Mouse (Mus musculus): ENCODE data around the gene Sec14l4. TPM values are rescaled to one million over a fixed set of nuclear protein-coding genes. Genes with fewer than 3 reads are reported as not detected.

Sec14l4 gene
- total RNA-seq, 2 experiments from 2014 or later: 0.17 to 0.34 TPM

DNA sequence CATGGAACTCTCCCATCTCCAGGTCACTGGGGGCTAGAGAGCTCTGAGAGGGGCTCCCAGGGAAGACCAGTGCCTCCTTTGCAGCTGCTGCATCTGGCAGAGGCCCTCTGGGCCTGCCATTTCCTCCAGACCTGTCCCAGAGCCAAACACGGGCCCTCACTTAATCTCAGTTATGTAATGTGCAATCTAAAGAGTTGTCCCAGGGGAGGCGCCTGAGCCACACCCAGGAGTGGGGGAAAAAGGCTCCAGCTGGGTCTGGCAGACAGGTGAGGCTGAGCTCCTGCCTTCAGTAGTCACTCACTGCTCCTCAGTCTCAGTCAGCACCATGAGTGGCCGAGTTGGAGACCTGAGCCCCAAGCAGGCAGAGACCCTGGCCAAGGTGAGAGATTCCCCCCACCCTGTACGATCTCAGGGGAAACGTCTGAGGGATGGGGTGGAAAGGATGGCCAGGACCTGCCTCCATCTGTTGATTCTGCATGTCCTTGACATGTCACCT is 33.4 kb downstream of the Sec14l4 start, which contains the start of gene Sec14l3:
TSS of gene Sec14l3 (plus strand) at position 215 of the 496 bp plus-strand sequence.
- no peak for DNase-seq (ENCODE audit: low spot score)
- intact Hi-C loops (cut with DNase I): no loop called here

DNA sequence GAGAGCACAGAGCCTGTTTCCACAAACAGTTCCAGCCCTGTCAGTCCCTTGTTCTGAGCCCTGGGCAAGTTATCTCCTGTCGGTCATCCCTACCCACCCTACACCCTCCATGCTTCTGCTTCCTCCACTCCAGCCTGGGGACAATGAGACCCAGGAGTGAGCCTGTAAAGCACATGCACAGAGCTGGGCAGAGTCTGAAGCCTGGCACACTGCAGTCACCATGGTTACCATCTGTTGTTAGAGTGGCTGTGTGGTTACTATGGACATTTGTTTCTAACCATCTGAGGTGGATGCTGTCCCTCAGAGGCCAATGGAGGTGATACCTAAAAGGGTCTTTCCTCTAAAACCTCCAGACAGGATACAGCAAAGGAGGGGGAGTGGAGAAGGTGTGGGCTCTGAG is 38.4 kb downstream of the Sec14l4 start:
- DNase-seq (ENCODE audit: low spot score): no peak
- intact Hi-C loops (cut with DNase I): no loop called here

DNA sequence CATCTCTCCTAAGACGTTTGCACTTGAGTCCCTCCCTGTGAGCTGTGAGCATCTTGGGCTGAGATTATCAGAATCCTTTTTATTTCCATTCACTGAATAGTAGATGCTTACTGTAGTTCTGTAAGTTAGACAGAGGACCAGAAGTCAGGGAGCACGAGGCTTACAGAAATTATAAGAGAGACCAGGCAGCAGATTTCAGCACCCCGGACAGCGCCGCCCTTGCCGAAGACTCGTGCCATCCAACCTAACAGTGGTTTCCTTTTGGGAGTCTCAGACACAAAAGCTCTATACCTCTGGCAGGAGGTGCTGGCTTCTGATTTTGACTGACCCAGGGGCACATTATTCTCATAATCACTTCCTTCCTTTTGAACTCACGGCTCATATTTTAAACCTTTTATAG is 45.4 kb downstream of the Sec14l4 start:
- intact Hi-C loops (cut with DNase I): no loop called here
- no peak for DNase-seq (ENCODE audit: low spot score)

DNA sequence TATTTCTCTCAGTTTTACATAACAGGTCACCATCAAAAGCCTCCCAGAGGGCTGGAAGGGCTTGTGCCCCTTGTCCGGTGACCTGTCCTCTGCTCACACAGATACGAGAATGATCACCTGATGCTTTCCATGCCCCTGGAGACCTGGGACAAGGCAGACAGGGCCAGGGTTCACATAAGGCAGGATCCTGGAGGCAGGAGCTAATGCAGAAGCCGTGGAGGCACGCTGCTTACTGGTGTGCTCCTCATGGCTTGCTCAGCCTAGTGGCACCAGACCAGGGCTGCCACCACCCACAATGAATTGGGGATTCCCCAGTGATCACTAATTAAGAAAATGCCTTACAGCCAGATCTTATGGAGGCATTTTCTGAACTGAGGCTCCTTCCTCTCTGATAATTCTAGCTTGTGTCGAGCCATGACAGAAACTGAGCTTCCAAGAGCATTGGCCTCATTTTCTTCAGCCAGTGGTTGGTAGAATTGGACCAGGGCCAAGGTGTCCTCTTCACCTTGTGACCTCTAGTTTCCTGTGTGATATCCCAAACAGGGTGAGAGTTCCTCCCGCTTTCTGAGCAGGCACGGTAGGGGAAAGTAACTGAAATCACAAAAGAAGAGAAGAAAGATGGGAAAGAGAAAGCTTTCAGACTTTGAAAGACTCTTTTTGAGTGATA is 47.1 kb downstream of the Sec14l4 start:
- intact Hi-C loops (cut with DNase I): no loop called here

DNA sequence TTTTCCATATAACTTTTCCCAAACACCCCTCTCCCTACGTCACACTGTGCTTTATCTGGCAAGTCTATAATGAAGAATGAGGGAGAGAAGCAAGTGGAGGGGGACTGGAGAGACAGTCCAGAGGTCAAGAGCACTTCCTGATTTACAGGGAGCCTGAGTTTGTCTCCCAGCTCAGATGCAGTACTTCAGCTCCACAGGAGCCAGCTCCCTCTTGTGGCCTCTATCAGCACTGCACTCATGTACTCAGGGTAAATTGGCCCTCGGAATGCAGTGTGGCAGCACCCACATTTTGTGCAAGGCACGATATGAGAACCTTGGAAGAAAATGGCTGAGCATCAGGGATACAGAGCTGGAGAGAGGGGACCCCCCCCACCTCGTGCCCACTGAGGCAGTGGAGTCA is 49.0 kb downstream of the Sec14l4 start:
- DNase-seq (ENCODE audit: low spot score): no peak
- intact Hi-C loops (cut with DNase I): no loop called here

More for the DNA sequence above, 47.1 kb downstream of the Sec14l4 start:
- DNase-seq (ENCODE audit: low spot score): no peak

DNA sequence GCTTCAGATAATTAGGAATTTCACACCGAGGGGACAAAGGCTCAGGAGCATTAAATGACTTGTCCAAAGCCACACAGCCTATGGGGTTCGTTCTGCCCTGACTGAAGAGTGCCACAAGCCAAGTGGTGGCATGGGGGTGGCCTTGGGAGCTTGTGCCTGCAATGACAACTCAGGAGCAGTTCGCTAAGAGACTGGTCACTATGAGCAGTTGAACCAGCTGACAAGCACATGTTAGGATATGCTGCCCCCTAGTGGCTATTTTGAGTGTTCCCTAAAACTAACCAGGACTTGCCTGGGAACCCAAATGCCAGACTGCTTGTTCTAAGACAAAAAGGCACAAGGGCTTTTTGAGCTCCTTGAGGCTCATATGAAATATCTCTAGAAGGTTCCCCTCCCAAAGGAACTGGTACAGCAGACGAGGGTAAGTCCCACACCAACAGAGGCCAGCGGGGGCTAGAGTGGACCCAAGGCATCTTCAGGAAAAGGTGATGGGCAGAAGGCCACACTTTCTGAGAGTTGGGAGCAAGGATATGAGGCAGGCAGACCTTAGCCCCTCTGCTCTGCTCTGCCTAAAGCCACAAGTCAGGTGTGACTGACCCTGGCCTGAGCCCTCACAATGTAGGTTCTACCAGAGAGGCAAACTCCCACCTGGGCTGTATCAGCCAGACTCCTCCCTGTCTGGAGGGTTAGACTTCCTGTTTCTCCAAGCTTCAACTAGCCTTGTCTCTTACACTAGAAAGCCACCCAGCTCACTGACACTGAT is 52.2 kb downstream of the Sec14l4 start:
- no peak for DNase-seq (ENCODE audit: low spot score)
- intact Hi-C loops (cut with DNase I): loop anchor here (1.0 to 2.0 kb wide), 2 partner anchors 31 to 82 kb away; no protein-coding TSS in a partner anchor

DNA sequence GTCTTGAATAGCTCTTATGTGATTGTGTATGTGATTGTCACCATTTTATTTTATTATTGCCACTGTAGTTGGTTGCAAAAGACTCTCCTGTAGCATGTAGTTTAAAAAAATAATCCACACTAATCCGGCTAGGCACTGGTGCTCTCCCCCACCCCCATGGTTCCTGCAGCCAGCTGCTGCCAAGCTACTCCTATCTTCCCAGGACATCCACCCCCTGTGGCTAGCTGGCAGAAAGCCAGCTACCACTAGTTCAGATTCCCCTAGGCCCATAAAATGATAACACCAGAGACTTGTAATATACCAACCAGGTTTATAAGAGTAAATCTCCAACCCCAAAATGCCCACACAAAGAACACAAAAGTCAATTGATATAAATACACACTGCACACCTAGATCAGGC is 55.0 kb downstream of the Sec14l4 start:
- DNase-seq (ENCODE audit: low spot score): no peak
- intact Hi-C loops (cut with DNase I): no loop called here

DNA sequence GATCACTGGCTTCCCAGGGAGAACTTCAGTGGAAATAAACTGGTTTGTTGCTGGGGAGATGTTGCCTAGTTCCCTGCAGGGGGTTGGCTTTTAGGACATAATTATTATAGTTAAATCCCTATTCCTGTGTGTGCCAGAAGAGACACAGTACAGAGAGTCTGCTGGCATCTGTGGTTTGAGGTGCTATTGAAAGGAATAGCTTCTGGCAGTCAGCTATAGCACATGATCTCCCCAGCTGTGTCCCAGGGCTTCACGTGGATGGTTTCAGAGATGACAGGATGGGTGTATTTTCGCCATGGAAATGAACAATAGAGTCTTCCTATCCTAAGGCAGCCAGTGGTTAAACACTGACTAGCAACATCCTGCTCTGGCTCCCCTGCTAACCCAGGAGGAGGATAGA is 56.0 kb downstream of the Sec14l4 start:
- intact Hi-C loops (cut with DNase I): no loop called here

DNA sequence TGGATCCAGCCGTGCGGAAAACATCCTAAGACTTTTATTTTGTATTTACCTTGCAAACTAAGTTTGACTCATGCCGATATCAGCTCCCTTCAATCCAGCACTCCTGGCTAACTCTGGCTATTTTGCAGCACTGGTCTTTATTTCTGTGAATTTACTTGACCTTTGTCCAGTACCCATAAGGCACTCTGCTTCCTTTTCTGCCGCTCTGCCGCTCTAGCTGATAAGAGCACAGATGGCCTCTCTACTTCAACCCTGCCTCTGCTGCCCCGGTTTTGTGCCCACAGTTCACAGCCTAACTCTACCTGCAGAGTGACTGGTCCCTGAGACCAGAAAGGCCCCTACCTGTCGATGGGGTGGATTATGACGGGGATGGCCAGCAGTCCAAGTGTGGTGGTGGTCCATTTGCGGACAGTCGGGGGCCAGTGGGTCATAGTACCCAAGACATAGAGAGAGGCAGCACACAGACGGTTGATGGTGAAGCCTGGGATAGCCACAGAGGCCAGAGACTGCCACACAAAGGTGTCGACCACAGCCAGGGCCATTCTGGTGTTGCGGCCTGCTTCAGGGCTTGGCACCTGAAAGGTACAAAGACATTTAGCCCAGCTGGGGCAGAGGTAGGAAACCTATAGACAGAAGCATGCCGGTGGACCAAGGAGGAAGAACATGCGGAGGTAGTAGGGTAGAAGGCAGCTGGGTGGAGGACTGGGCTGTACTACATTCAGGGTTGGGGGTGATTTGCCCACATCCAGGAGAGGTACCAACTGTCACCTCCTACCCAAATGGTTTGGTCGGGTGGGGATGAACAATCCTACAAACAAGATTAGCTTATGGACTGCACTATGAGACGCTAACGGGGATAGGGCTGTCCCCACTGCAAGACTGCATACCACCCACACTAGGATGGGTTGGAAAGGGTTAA is 62.5 kb downstream of the Sec14l4 start:
- DNase-seq (ENCODE audit: low spot score): no peak
- intact Hi-C loops (cut with DNase I): loop anchor here (2.0 kb wide), 1 partner anchor 125 kb away; the partner anchor contains the start of gene Castor1

More for the DNA sequence above, 56.0 kb downstream of the Sec14l4 start:
- DNase-seq (ENCODE audit: low spot score): no peak

DNA sequence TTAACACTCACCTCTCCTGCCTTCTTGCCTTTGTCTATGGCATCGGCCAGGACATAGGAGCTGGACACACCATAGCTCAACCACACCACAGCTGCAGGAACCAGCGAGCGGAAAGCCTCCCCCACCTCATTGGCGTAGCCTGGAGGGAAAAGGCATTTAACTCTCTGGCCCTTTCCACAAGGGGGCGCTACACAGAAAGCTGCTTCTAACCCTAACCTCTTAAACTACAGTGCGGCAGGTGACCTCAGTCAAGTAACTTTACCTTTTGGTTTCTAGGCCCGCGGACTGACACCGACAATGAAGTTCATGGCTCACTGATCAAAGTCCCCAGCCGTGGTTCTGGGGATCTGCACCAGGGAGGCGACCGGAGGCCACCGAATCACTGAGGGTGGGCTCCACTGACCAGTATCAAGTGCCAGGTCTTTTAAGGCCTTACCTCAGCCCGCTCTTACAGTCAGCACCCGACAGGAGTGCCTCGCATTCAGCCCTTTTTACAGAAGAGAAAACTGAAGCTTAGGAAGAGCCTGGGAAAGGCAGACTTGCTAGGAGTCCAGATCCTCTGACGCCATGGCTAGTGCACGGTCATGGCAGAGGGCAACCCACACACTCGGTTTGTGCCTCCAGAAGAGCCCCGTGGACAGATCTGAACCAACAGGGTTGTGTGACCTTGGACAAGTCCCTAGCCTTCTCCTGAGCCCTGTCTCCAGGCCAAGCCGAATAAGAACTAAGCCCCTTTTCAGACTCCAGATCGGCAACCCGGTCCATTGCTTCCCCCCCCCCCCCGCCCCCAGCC is 63.3 kb downstream of the Sec14l4 start:
- intact Hi-C loops (cut with DNase I): loop anchor here (2.0 kb wide), 1 partner anchor 124 kb away; the partner anchor contains the start of gene Castor1
- DNase-seq (ENCODE audit: low spot score): no peak

DNA sequence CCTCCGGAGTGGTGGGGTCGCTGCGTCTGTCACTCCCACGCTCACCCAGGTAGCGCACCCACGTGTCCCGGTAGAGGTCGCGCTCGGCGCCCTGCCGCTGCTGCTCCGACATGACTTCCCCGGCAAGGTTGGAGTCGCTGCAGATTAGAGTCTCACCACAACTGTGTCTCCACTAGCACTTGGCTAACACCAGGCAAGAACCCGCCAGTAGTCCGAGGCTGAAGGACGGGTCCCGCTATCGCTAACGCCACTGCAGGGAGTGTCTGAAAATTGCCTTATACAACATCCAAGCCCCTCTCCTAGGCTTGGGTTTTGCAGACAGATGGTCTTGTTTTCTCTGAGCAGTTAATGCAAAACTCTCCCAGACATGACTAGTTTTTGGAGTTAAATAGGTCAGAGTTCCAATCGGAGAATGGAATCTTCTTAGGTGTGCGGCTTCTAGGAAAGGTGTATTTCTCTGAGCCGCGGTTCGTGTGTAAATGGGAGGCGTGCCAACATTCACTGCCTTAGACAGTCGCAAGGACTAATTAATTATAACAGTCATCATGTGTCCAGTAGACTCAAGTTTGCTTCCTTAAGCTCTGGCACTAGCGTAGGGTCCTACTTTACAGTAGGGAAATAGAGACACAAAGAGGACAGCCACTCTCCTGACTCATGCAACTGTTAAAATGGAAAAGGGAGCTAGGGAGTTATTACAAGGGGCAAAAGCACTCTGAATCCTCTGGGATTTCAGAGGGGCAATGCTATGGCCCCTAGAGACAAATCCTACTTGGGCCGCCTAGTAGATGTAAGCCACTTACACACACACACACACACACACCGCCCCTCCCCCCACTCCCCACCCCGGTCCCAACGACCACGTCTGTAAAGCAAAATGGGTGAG is 64.2 kb downstream of the Sec14l4 start, which contains the start of gene Mtfp1:
TSS of gene Mtfp1 (minus strand) at position 275 of the 883 bp plus-strand sequence.
- intact Hi-C loops (cut with DNase I): loop anchor here (2.0 kb wide), 1 partner anchor 123 kb away; the partner anchor contains the start of gene Castor1
- DNase-seq (ENCODE audit: low spot score): peak; percentile 38

DNA sequence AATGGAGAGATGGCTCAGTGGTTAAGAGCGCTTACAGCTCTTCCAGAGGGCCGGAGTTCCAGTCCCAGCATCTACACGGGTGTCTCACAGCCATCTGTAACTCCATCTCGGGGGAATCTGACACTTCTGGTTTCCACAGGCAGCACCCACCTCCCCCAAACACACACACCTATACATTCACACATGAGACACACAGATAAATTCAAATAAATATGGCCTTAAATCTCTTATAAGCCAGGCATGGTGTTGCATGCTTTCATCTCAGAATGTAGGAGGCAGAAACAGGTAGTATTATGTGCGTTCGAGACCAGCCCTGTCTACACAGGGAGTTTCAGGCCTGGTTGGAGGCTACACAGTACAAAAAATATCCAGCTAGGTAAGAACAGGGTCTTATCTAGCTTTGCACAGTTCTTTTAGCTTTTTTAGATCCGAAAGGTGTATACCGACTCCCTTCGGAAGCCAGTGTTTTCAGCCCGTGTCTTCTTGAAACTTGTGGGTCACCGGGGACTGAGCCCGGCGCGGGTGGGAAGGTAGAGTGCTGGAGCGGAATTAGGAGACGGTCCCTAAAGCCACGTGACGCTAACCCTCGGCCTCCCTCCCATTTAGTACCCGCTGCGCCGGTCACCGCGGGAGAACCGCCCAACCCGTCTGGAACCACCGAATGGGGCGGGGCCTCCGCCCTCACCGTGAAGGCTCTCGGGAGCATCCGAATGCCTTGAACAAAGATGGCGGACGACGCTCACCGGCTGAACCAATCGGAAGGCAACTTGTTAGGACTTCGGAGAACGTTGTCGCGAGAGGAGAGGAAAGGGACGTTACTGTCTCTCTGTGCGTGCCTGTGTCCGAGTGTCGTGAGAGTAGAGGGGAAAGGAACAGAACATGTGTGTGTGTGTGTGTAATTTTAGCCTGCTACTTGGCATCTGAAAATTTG is 65.1 kb downstream of the Sec14l4 start:
- intact Hi-C loops (cut with DNase I): no loop called here
- DNase-seq (ENCODE audit: low spot score): peak; percentile 98

DNA sequence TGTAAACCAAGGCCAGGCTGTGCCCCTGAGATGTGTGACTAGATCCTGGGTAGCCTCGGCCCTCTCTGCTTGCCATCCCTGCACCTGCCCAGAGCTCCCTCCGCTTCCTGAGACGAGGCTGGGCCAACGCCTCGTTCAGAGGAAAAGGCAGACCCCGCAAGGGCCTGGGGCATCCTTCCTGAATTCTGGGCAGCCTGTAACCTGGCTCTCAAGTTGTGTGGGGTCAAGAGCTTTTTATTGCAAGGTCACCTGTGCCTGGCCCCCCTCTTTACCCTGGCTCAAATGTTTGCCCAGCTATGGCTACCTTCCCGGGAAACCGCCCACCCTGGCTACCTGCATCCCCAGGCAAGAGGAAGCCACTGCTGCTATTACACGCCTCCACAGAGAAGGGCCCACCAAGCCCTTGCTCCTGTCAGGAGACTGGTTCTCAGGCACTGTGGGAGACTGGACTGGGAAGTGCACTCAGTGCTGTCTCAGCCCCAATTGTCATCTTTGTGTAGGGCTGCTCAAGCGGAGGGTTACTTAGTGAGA is 65.9 kb downstream of the Sec14l4 start:
- intact Hi-C loops (cut with DNase I): no loop called here
- DNase-seq (ENCODE audit: low spot score): no peak
